Mouse (Mus musculus): Measurements from ENCODE around the gene Skint8.
A peak's percentile ranks its signal among the peaks of the same experiment; 100 is the strongest.
"Not testable (repeated sequence)": the region's sequence is repeated elsewhere in the genome, so short reads cannot be mapped to it uniquely, and the experiment has no call there.

Skint8 gene

DNA sequence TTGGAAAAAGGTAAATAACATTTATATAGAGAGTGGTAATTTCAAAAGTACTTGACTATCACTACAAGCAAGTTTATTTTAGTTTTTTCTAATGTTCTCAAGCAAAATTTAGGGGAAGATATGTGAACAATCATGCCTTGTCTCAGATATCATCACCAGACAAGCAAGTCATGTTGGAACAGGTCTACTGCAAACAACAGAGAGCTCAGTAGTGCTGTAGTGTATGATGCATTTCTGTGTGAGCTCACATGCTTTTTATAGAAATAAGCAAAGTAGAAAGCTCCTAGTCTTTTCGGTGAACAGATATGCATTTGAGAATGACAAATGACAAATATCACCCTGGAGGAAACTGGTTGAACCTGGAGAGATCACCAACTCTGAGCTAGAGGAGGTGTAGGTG is at the start of gene Skint8:
Gene Skint8 (plus strand): TSS at position 301 of the 400 bp plus-strand sequence.
- DNase-seq (ENCODE audit: low spot score in 2 of 2): no peak

DNA sequence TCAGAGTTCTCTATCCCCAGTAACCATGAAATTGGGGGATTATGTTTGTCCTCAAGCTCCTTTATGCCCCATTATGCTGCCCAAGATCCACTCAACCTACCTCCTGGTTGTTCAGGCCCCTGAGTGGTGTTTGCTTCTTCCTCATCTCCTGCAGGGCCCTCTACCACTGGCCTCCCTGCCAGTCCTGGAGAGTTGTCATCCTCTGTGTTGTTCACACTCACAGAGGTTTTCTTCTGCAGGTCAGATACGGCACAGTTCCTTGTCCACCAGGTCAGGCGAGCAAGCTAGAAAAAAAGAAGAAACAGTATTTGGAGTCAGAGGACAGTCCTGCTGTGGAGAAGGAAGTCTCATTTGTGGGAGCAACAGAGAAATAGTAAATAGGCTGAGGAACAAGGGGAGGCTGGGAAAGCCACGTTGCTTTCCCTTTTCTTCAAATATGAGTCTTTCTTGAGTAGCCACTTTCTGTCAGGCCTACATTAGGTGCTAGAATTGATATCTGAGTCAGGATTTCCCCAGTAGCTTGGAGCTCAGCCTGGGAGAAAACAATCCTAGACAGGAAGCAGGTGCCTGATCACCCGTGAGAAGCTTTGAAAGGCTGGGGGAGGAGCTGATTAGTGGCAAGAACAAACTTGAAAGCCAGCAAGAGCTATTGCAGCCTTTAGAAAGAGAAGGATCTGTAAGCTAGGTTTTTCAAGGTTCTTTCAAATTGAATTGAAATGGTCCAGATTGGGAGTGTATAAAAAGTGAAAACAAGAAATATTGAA is 38.9 kb upstream of the Skint8 start:
- DNase-seq (ENCODE audit: low spot score in 2 of 2): no peak

GRCm38 (mm10) chr4:111883543-111883942 is 35.6 kb upstream of the Skint8 start:
- no peak for DNase-seq (ENCODE audit: low spot score in 2 of 2)

DNA sequence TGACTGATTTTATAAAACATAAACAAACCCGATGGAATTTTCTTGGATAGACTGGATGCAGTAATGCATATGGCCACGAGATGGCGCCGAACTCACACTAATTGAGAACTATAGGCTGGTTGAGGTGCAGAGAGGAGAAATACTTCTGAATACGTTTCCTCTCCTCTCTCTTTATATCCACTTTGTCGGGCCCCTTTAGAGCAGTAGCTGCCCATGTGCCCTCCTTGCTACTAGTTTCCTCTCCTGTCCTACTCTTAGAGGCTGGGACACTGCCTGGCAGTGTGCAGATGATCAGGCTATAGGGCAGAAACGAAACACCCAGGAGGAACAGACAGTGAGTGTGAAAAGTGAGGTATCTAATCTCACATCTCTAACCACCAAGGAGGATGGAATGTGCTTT is 33.2 kb upstream of the Skint8 start:
- peak in 1 of 2 experiments; percentile 18 for DNase-seq (ENCODE audit: low spot score in 2 of 2)

DNA sequence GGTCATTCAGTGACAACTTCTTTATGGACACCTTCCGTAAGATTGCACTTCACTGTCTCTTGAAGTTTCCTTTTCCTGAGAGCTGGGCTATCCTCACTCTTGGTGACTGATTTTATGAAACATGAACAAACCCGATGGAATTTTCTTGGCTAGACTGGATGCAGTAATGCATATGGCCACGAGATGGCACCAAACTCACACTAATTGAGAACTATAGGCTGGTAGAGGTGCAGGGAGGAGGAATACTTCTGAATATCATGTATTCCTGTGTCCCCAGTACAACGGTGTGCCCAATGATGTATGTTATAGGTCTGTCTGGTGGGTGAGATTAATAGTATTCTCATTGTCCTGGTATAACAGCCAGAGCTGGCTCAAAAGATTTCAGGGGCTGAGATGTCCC is 32.6 kb upstream of the Skint8 start:
- DNase-seq (ENCODE audit: low spot score in 2 of 2): peak in 1 of 2 experiments; percentile 35

DNA sequence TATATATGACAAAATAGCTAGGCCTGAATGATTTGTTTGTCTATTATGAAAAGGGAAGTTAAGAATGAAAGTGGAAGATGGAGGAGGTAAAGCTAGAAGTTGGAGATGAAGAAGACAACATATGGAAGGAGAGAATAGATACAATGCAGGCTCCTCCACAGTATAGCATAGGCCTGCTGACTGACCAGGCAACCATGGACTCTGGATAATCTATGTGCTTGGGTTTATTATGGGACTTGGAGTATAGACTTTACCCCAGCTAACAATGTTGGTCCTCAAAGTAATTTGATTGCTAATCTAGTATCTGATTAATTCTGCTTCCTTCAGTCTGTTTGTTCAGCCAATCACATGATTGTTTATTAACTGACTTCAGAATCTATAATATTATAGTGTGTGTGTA is 27.1 kb upstream of the Skint8 start:
- no peak for DNase-seq (ENCODE audit: low spot score in 2 of 2)

DNA sequence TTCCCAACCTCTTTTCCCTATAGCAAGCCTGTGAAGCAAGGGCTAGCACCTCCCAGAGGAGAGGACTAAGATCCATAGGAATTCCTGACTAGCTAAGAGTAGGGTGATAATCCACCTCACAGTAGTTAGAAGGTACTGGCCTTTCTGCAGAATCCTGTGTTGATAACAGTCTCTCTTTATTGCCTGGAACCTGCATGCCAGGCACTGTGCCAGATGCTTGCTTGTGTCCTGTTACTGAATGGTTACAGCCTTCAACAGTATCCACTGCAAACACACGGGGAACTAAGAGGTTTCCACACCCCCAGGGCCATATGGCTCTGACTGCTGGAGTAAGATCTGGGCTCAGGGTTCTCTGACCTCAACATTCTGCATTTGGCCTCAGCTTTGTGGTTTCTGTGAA is 21.4 kb upstream of the Skint8 start:
- no peak for DNase-seq (ENCODE audit: low spot score in 2 of 2)

- no peak for DNase-seq (ENCODE audit: low spot score in 2 of 2)
Measured at GRCm38 (mm10) chr4:111898566-111898965, 20.6 kb upstream of the Skint8 start.

- not testable (repeated sequence) for DNase-seq (ENCODE audit: low spot score in 2 of 2)
Measured at GRCm38 (mm10) chr4:111900491-111900890, 18.7 kb upstream of the Skint8 start.

- no peak for DNase-seq (ENCODE audit: low spot score in 2 of 2)
Measured at GRCm38 (mm10) chr4:111901473-111901872, 17.7 kb upstream of the Skint8 start.

DNA sequence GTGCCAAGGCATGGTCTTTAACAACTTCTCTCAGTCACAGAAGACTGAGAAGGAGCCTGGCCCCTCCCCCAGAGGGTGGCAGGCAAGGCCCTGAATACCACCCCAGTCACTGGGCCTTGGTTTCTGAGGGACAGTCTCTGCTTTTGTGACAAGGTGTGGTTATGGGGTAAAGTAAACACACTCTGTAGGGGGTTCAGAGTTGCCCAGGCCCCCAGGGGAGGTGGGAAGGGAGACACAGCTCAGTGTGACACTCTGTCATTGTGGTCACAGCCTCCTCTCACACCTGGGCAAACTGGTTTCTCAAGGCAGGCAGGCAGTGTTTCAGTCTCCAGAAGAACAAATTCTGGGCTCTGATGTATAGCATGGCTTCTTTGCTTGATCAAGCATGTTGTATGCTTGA is 16.4 kb upstream of the Skint8 start, which contains the start of gene Slc5a9:
Gene Slc5a9 (minus strand): TSS at position 144 of the 400 bp plus-strand sequence.
- DNase-seq (ENCODE audit: low spot score in 2 of 2): no peak

DNA sequence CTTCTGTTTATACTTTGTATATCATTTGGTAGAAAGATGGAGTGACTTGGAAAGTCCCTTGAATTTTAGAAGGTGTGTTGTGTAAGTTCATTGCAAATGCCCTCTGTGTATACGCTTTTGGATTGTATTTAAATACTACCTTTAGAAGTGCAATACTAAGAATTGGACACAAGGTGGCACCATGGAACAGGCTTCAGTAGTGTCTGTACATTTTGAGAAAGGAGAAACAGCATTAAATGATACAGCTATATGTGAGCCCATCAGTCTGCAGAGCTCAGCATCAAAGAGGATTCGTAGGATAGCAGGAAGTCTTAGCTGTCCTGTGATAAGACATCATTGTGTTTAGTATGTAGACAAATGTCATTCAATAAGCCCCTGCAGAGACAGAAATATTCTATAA is 11.3 kb upstream of the Skint8 start:
- no peak for DNase-seq (ENCODE audit: low spot score in 2 of 2)

GRCm38 (mm10) chr4:111961309-111961708 is 42.1 kb downstream of the Skint8 start:
- no peak for DNase-seq (ENCODE audit: low spot score in 2 of 2)

DNA sequence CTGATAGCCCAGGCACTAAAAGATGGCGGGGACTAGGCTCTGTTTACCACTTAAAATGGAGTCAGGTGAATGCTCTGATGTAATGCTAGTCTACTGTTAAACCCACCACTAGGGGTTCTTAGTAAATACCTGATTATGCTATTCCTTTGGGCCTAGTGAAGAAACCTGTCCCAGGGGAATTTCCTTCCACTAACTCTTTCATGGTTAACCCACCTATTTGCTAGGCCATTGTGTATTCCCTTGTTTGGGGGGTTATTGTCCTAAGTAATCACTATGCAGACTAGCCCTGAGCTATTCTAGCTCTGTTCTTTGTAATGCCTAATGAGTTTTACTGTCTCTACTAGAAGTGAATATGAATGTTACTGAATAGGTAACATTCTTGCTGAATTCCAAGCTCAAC is 44.0 kb downstream of the Skint8 start:
- DNase-seq (ENCODE audit: low spot score in 2 of 2): not testable (repeated sequence)

DNA sequence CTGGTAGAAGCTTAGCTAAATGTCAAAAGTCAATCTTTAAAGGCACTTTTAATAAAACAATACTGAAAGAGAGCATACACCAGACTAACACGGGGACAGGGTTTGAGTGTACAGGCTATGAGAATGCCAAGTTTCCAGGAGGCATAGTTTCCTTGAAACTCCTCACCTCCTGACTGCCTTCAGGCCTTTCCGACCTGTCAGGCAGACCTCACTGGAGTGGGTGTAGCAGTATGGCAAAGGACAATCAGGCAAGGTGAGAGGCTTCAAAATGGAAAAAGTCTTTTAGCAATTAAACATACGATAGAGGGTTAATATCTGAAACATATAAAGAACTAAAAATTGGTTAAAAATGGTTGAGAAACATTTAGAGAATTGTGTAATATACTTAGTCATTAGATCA is 44.5 kb downstream of the Skint8 start:
- no peak for DNase-seq (ENCODE audit: low spot score in 2 of 2)

DNA sequence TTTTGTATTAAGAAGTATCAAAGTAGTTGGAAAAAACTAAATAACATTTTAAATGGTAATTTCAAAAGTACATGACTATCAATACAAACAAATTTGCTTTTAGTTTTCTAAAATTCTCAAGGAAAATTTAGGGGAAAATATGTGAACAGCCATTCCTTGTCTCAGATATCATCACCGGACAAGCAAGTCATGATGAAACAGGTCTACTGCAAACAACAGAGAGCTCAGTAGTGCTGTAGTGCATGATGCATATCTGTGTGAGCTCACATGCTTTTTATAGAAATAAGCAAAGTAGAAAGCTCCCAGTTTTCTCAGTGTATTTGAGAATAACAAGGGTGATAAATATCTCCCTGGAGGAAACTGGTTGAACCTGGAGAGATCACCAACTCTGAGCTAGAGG is 53.4 kb downstream of the Skint8 start, which contains the start of gene Skint7:
Gene Skint7 (plus strand): TSS at position 301 of the 400 bp plus-strand sequence.
- no peak for DNase-seq (ENCODE audit: low spot score in 2 of 2)
